Mouse (Mus musculus) C2C12 (cell line): Measurements from ENCODE around the gene Tbc1d2.

Experiments
- CTCF ChIP-seq: IDR thresholded peaks from one replicate; pipeline ENCODE4 v1.5.1; 2011; ENCODE audit not compliant: control insufficient read depth, insufficient read depth, insufficient read length
- MAX ChIP-seq: IDR thresholded peaks from one replicate; pipeline ENCODE4 v1.6.1; 2011; ENCODE audit warnings: mild to moderate bottlenecking, control low read depth
- MYOD1 ChIP-seq: IDR thresholded peaks from one replicate; pipeline ENCODE4 v1.6.1; 2011; ENCODE audit warnings: low read depth; ENCODE audit not compliant: control insufficient read depth, insufficient read length

DNA sequence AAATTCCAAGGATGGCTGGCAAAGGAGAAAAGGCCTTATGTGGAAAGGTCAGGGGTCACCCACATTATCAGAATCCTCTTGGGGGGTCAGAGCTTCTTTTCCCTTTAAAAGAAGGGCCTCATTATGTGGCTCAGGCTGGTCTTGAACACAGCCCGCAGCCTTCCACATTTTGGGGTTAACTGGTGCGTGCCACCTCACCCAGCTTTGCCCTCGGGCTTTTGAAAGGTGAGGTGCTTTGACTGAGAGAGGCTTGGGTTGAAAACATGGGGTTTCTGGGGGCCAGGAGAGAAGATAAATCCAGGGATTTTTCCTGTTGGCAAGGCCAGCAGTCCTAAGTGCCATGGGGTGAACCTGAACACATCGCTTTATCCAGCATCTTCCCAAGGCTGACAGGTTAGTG, 63.5 kb downstream of the Tbc1d2 start:
- TF ChIP-seq CTCF (no peak), MAX (no peak), MYOD1 (no peak)
